Mouse (Mus musculus) liver, embryonic 15.5 days (tissue): ENCODE measurements around the gene Itpkc. TPM values are rescaled to one million over a fixed set of nuclear protein-coding genes. Genes with fewer than 3 reads are reported as not detected.
A peak's percentile ranks its signal among the peaks of the same experiment; 100 is the strongest.

Experiments used
- ATAC-seq: fragments of 200-750 bp; cut with Nextera tagmentation; 2 replicates; pipeline ENCODE4 v1.8.0; 2017; ENCODE audit warnings: moderate number of reproducible peaks, mild to moderate bottlenecking, moderate library complexity; ENCODE audit not compliant: insufficient read depth
- H3K27ac ChIP-seq: fragments of 300-500 bp; sonication (generic); replicated peaks from 2 replicates; pipeline ENCODE4 v1.5.1; 2015; ENCODE audit warnings: mild to moderate bottlenecking, inconsistent platforms
- H3K27me3 ChIP-seq: fragments of 300-500 bp; sonication (generic); 2 replicates; pipeline ENCODE4 v1.6.1; 2015; ENCODE audit warnings: mild to moderate bottlenecking, inconsistent platforms
- H3K36me3 ChIP-seq: fragments of 300-500 bp; sonication (generic); replicated peaks from 2 replicates; pipeline ENCODE4 v1.6.1; 2015; ENCODE audit warnings: moderate library complexity, mild to moderate bottlenecking, inconsistent platforms
- H3K4me1 ChIP-seq: fragments of 300-500 bp; sonication (generic); replicated peaks from 2 replicates; pipeline ENCODE4 v1.6.1; 2015; ENCODE audit warnings: inconsistent platforms
- H3K4me2 ChIP-seq: fragments of 300-500 bp; sonication (generic); 2 replicates; pipeline ENCODE4 v1.6.1; 2015; ENCODE audit warnings: moderate library complexity, mild to moderate bottlenecking, inconsistent platforms
- H3K4me3 ChIP-seq: fragments of 300-500 bp; sonication (generic); replicated peaks from 2 replicates; pipeline ENCODE4 v1.5.1; 2015; ENCODE audit warnings: mild to moderate bottlenecking, inconsistent platforms
- H3K9ac ChIP-seq: fragments of 300-500 bp; sonication (generic); 2 replicates; pipeline ENCODE4 v1.6.1; 2015; ENCODE audit warnings: moderate library complexity, mild to moderate bottlenecking, inconsistent platforms
- H3K9me3 ChIP-seq: fragments of 300-500 bp; sonication (generic); replicated peaks from 2 replicates; pipeline ENCODE4 v1.6.1; 2016; ENCODE audit warnings: inconsistent platforms
- WGBS: fragments of 180-500 bp; shearing (Covaris S2); methylation state at CpG from one replicate; pipeline ENCODE4 v1.1.7; 2015; ENCODE audit warnings: mixed read lengths; ENCODE audit not compliant: insufficient replicate concordance; 5-methylcytosine and 5-hydroxymethylcytosine counted together
- polyA plus RNA-seq: library from polyadenylated mRNA; unstranded; fragments of >200 nt; fragmentation: Nextera tagmentation; extraction: Ambion mirVana; gene quantifications from 2 replicates; pipeline ENCODE4 v1.2.1, GENCODE M21; 2015

The Itpkc gene
- polyA plus RNA-seq, result 1.7 and 2.1 TPM in 2 replicates

DNA sequence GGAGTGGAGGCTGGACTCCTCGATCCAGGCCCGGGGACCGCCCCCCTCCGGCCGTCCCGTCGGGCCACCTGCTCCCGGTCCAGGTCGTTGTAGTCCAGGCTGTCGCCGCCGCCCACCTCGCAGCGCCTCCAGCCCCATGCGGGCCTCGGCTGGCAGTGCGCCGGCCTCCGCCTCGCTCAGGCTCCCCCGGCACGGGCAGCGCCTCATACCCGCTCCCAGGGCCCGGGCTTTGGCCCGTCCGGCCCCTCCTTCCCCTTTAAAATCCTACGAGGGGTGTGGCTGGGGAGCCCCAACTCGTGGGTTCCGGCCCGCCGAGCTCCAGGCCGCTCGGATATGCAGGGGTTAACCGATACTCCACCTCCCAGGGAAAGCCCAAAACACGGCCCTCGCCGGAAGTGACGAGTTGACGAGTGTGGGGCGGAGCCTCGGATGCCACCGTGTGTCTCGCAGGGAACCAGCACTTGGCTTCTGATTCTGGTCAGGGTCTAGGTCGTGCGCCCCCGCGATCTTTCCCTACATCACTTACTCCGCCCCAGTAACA lies at the start of gene Itpkc:
TSS of gene Itpkc (minus strand) at position 381 of the 541 bp plus-strand sequence.
- Histone ChIP-seq H3K4me1 (peaks cover 74% of the 10 kb centered on the region), H3K27ac (peak within 1 kb of the TSS; percentile 84)
- peak; percentile 81 for ATAC-seq

GRCm38 (mm10) chr7:27277191-27277590 lies 48.7 kb upstream of the Itpkc start:
- H3K27ac ChIP-seq, result no peak overlapping the region
- no peak overlapping the region for H3K9ac ChIP-seq
- H3K4me2 ChIP-seq, result no peak overlapping the region
- no peaks in the 10 kb centered on the region for H3K36me3 ChIP-seq
- ATAC-seq, result no peak
- no peaks in the 10 kb centered on the region for H3K9me3 ChIP-seq
- peaks cover 16% of the 10 kb centered on the region; the same call in 1 of the 2 replicates for H3K4me1 ChIP-seq
- no peak overlapping the region for H3K4me3 ChIP-seq
- no peaks in the 10 kb centered on the region for H3K27me3 ChIP-seq
- WGBS, result 62% methylated on average over 3 of the region's 3 CpGs

More for the DNA sequence above, at the start of gene Itpkc:
- Histone ChIP-seq H3K4me3 (peak within 1 kb of the TSS; percentile 85), H3K36me3 (no peaks in the 10 kb centered on the region), H3K4me2 (peak within 1 kb of the TSS; percentile 93), H3K9me3 (no peaks in the 10 kb centered on the region), H3K9ac (peak within 1 kb of the TSS; percentile 81), H3K27me3 (no peaks in the 10 kb centered on the region)
- WGBS, result under 1% methylated on average over 49 of the region's 49 CpGs

DNA sequence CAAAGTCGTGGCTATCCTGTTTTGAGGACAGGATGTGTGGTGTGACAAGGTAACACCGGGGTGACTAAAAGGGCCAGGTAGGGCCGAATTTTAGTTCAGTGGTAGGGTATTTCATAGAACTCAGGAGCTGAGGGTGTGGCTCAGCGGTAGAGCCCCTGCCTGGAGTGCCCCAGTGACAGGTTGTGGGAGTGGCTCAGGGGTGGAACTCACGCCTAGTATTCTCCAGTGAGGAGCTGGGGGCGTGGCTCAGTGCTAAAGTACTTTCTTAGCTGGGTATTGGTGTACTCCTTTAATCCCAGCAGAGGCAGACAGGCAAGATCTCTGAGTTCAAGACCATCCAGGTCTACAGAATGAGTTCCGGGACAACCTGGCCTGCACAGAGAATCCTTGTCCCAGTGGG lies 47.6 kb upstream of the Itpkc start:
- Histone ChIP-seq H3K27ac (no peak overlapping the region), H3K4me2 (no peak overlapping the region), H3K9me3 (no peaks in the 10 kb centered on the region), H3K27me3 (no peaks in the 10 kb centered on the region), H3K9ac (no peak overlapping the region), H3K4me3 (no peak overlapping the region), H3K36me3 (no peaks in the 10 kb centered on the region), H3K4me1 (peaks cover 16% of the 10 kb centered on the region; the same call in 1 of the 2 replicates)
- WGBS, result 25% methylated on average over 7 of the region's 7 CpGs
- ATAC-seq, result 0 out of 2 replicates have a peak, but pooled peaks have one; percentile 32

DNA sequence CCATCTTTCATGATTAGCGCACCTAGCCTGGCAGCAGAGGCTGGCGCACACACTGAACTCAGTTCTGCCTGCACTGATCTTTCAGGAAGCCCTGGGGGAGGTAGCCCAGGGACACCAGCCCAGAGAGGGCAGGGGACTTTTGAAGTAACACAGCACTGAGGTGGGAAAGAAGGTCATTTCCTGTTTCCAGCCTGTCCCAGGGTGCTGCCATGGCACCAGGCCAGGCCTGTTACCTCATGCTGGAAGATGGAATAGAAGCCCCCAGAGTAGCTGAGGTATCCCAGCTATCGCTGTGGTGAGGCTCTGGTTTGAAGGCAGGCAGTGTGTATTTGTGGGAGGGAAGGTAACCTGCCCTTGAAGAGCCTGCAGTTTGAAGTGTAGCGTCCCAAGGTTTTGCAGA lies 46.5 kb upstream of the Itpkc start:
- 76% methylated on average over 4 of the region's 4 CpGs for WGBS
- Histone ChIP-seq H3K27me3 (no peaks in the 10 kb centered on the region), H3K9ac (no peak overlapping the region), H3K4me2 (no peak overlapping the region), H3K9me3 (no peaks in the 10 kb centered on the region), H3K4me3 (no peak overlapping the region), H3K36me3 (no peaks in the 10 kb centered on the region), H3K4me1 (peaks cover 16% of the 10 kb centered on the region; the same call in 1 of the 2 replicates), H3K27ac (no peak overlapping the region)
- no peak for ATAC-seq

DNA sequence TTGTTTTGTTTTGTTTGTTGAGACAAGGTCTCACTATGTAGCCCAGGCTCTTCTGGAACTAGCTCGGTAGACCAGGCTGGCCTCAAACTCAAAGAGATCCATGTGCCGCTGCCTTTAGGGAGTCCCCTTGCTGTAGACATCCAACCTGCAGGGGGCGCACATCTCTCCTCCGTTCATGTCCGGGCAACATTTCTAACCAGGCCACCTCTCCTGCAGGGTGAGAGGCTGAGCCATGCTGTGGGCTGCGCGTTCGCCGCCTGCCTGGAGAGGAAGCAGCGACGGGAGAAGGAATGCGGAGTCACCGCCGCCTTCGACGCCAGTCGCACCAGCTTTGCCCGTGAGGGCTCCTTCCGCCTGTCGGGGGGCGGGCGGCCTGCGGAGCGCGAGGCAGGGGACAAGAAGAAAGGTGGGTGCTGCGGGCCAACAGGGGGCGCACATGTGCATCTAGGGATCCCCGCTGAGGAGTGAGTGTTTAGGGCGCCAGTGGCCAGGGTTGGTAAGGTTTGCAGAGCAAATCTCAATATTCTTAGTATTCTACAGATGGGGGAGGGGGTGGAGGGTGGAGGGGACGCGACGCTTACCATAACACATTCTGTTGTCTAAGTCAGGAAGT lies 45.4 kb upstream of the Itpkc start:
- Histone ChIP-seq H3K27me3 (no peaks in the 10 kb centered on the region), H3K36me3 (no peaks in the 10 kb centered on the region), H3K4me1 (peaks cover 16% of the 10 kb centered on the region; the same call in 1 of the 2 replicates), H3K4me3 (peak overlapping the region; percentile 36), H3K9ac (no peak overlapping the region), H3K27ac (no peak overlapping the region), H3K9me3 (no peaks in the 10 kb centered on the region), H3K4me2 (peak overlapping the region; percentile 55)
- 39% methylated on average over 32 of the region's 32 CpGs for WGBS
- ATAC-seq, result no peak

DNA sequence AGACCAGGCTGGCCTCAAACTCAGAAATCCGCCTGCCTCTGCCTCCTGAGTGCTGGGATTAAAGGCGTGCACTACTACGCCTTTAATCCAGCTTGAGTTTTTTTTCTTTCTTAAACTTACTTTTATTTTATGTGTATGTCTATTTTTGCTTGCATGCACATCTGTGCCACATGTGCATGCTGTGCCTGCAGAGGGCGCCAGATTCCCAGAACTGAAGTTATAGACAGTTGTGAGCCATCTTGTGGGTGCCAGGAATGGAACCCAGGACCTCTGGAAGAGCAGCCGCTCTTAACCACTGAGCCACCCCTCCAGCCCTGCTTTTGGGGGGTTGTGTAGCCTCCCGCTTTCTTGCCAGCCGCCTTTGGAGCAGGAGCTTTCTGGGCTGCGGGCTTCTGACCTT lies 43.0 kb upstream of the Itpkc start:
- H3K27ac ChIP-seq, result no peak overlapping the region
- ATAC-seq, result no peak
- H3K36me3 ChIP-seq, result no peaks in the 10 kb centered on the region
- no peak overlapping the region for H3K9ac ChIP-seq
- 74% methylated on average over 8 of the region's 8 CpGs for WGBS
- peaks cover 9% of the 10 kb centered on the region; the same call in 1 of the 2 replicates for H3K4me1 ChIP-seq
- no peaks in the 10 kb centered on the region for H3K27me3 ChIP-seq
- H3K4me3 ChIP-seq, result no peak overlapping the region
- H3K9me3 ChIP-seq, result no peaks in the 10 kb centered on the region
- H3K4me2 ChIP-seq, result no peak overlapping the region

DNA sequence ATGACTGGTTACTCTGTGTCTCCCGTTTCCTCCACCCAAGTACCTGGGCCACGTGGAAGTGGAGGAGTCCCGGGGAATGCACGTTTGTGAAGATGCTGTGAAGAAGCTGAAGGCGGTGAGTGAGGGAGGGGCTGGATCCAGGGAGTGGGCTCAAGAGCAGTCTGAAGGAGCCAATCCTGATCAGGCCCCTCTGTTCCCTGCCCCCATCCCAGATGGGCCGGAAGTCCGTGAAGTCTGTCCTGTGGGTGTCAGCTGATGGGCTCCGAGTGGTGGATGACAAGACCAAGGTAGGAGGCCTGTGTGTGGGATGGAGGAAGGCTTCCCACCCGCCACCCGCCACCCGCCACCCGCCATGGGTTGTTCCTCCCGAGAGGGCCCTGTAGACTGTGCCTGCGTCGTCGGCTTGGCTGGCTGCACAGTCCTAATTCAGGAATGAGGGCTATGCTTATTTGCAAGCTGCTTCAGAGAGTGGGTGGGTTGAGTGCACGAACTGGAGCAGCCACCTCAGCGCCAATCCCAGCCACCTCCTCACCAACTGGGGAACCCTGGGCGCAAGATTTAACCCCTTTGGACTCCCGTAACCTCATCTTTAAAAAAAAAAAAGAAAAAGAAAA lies 38.2 kb upstream of the Itpkc start:
- Histone ChIP-seq H3K4me3 (no peak overlapping the region), H3K36me3 (no peaks in the 10 kb centered on the region), H3K9me3 (no peaks in the 10 kb centered on the region), H3K4me2 (no peak overlapping the region), H3K27me3 (no peaks in the 10 kb centered on the region), H3K9ac (no peak overlapping the region), H3K4me1 (no peaks in the 10 kb centered on the region), H3K27ac (no peak overlapping the region)
- 65% methylated on average over 20 of the region's 20 CpGs for WGBS
- ATAC-seq, result no peak

DNA sequence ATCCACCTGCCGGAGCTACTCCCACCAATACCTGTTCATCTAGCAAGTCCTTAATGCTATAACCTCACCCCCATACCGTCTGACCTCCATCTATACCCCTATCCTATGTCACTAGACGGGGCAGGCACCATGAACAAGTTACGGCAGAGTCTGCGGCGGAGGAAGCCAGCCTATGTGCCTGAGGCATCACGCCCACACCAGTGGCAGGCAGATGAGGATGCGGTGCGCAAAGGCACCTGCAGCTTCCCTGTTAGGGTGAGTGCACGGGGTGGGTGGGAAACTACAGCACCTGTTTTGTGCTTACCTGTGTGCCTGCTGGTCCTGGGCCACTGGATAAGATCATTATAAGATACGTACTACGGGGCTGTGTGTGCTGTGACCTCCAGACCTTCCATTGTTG lies 36.3 kb upstream of the Itpkc start:
- peaks cover under 1% of the 10 kb centered on the region; the same call in 1 of the 2 replicates for H3K27me3 ChIP-seq
- no peak overlapping the region for H3K4me3 ChIP-seq
- H3K4me1 ChIP-seq, result no peaks in the 10 kb centered on the region
- no peaks in the 10 kb centered on the region for H3K36me3 ChIP-seq
- no peaks in the 10 kb centered on the region for H3K9me3 ChIP-seq
- no peak overlapping the region for H3K9ac ChIP-seq
- ATAC-seq, result no peak
- WGBS, result 78% methylated on average over 12 of the region's 12 CpGs
- H3K27ac ChIP-seq, result no peak overlapping the region
- no peak overlapping the region for H3K4me2 ChIP-seq

GRCm38 (mm10) chr7:27261888-27262287 lies 33.4 kb upstream of the Itpkc start:
- H3K27me3 ChIP-seq, result peaks cover 8% of the 10 kb centered on the region
- H3K27ac ChIP-seq, result no peak overlapping the region
- peaks cover 28% of the 10 kb centered on the region for H3K4me1 ChIP-seq
- H3K4me2 ChIP-seq, result no peak overlapping the region
- no peak overlapping the region for H3K4me3 ChIP-seq
- WGBS, result 69% methylated on average over 6 of the region's 6 CpGs
- H3K36me3 ChIP-seq, result no peaks in the 10 kb centered on the region
- no peaks in the 10 kb centered on the region for H3K9me3 ChIP-seq
- no peak overlapping the region for H3K9ac ChIP-seq
- no peak for ATAC-seq

DNA sequence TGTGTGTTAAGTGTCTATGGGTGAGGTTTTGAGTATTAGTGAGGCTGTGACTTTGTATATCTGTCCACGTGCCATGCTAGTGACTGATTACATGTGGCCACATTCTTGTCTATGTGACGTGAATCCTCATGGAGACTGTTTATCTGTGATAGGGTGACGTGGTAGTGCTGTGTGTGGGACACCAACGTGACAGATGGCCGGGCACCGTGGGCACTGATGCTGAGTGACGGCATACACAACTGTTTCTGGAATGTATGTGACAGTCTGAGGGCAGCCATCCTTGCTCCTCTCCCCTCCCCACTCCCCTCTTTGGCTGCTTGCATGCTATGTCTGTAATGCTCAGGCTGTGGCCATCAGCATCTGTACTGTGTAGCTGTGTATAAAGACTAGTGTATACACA lies 32.4 kb upstream of the Itpkc start:
- H3K36me3 ChIP-seq, result no peaks in the 10 kb centered on the region
- peaks cover 36% of the 10 kb centered on the region for H3K4me1 ChIP-seq
- peaks cover 8% of the 10 kb centered on the region for H3K27me3 ChIP-seq
- no peak overlapping the region for H3K27ac ChIP-seq
- no peak overlapping the region for H3K4me2 ChIP-seq
- ATAC-seq, result no peak
- H3K4me3 ChIP-seq, result no peak overlapping the region
- 41% methylated on average over 7 of the region's 7 CpGs for WGBS
- no peaks in the 10 kb centered on the region for H3K9me3 ChIP-seq
- no peak overlapping the region for H3K9ac ChIP-seq

DNA sequence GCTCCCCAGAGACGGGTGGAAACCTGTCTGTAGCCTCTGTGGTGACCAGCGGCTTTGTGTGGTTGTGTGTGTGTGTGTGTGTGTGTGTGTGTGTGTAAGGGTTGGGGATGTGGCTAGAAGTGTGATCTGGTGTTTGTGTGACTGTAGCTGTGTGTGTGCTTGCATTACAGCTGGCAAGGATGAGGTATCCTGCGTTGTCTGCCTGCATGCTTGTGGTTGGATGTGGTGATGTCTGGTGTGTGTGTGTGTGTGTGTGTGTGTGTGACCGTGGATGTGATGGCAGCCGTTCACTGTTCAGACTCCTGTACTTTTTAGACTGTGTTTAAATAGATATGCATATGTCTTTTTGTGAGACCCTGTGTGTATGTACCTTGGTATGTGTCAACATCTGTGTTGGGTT lies 31.3 kb upstream of the Itpkc start:
- ATAC-seq, result no peak
- Histone ChIP-seq H3K27ac (no peak overlapping the region), H3K4me3 (no peak overlapping the region; the same call in 1 of the 2 replicates), H3K27me3 (peaks cover 8% of the 10 kb centered on the region), H3K4me2 (peak overlapping the region; percentile 100), H3K9me3 (no peaks in the 10 kb centered on the region), H3K36me3 (no peaks in the 10 kb centered on the region), H3K9ac (0 out of 2 replicates have a peak overlapping the region, but pooled peaks have one; percentile 72), H3K4me1 (peaks cover 45% of the 10 kb centered on the region)
- WGBS, result 53% methylated on average over 5 of the region's 5 CpGs
